Mouse (Mus musculus): Measurements from ENCODE around the gene Slc25a25.
A peak's percentile ranks its signal among the peaks of the same experiment; 100 is the strongest.
"Not testable (repeated sequence)": the region's sequence is repeated elsewhere in the genome, so short reads cannot be mapped to it uniquely, and the experiment has no call there.

The Slc25a25 gene

GRCm38 (mm10) chr2:32450881-32451844, at the start of gene Slc25a25:
Gene Slc25a25, minus strand, starts transcription at chr2:32451445.
- peak; percentile 96 to 97 for DNase-seq (ENCODE audit: low spot score in 2 of 2)

GRCm38 (mm10) chr2:32500461-32500860, 49.2 kb upstream of the Slc25a25 start:
- DNase-seq (ENCODE audit: low spot score in 2 of 2) = no peak

GRCm38 (mm10) chr2:32499365-32499764, 48.1 kb upstream of the Slc25a25 start:
- DNase-seq (ENCODE audit: low spot score in 2 of 2) = no peak

- no peak for DNase-seq (ENCODE audit: low spot score in 2 of 2)
Measured at GRCm38 (mm10) chr2:32496190-32496589, 44.9 kb upstream of the Slc25a25 start.

- DNase-seq (ENCODE audit: low spot score in 2 of 2) = no peak
Measured at GRCm38 (mm10) chr2:32495185-32495726, 44.0 kb upstream of the Slc25a25 start.

GRCm38 (mm10) chr2:32494522-32494921, 43.3 kb upstream of the Slc25a25 start:
- no peak for DNase-seq (ENCODE audit: low spot score in 2 of 2)

- DNase-seq (ENCODE audit: low spot score in 2 of 2) = no peak
Measured at GRCm38 (mm10) chr2:32493301-32493701, 42.1 kb upstream of the Slc25a25 start.

- DNase-seq (ENCODE audit: low spot score in 2 of 2) = no peak
Measured at GRCm38 (mm10) chr2:32492661-32493060, 41.4 kb upstream of the Slc25a25 start.

GRCm38 (mm10) chr2:32490730-32491129, 39.5 kb upstream of the Slc25a25 start:
- not testable (repeated sequence) for DNase-seq (ENCODE audit: low spot score in 2 of 2)

GRCm38 (mm10) chr2:32488679-32489078, 37.4 kb upstream of the Slc25a25 start:
- DNase-seq (ENCODE audit: low spot score in 2 of 2) = peak; percentile 49 to 65

- DNase-seq (ENCODE audit: low spot score in 2 of 2) = peak; percentile 85 to 88
Measured at GRCm38 (mm10) chr2:32487124-32487623, 35.9 kb upstream of the Slc25a25 start.

GRCm38 (mm10) chr2:32486155-32486554, 34.9 kb upstream of the Slc25a25 start:
- no peak for DNase-seq (ENCODE audit: low spot score in 2 of 2)

GRCm38 (mm10) chr2:32485751-32486150, 34.5 kb upstream of the Slc25a25 start:
- no peak for DNase-seq (ENCODE audit: low spot score in 2 of 2)

- no peak for DNase-seq (ENCODE audit: low spot score in 2 of 2)
Measured at GRCm38 (mm10) chr2:32484933-32485332, 33.7 kb upstream of the Slc25a25 start.

- no peak for DNase-seq (ENCODE audit: low spot score in 2 of 2)
Measured at GRCm38 (mm10) chr2:32483179-32483875, 32.1 kb upstream of the Slc25a25 start.

- DNase-seq (ENCODE audit: low spot score in 2 of 2) = no peak
Measured at GRCm38 (mm10) chr2:32482351-32482750, 31.1 kb upstream of the Slc25a25 start.

GRCm38 (mm10) chr2:32475361-32475760, 24.1 kb upstream of the Slc25a25 start:
- DNase-seq (ENCODE audit: low spot score in 2 of 2) = not testable (repeated sequence)

- DNase-seq (ENCODE audit: low spot score in 2 of 2) = no peak
Measured at GRCm38 (mm10) chr2:32471681-32472061, 20.4 kb upstream of the Slc25a25 start.

GRCm38 (mm10) chr2:32471001-32471680, 19.9 kb upstream of the Slc25a25 start:
- no peak for DNase-seq (ENCODE audit: low spot score in 2 of 2)

- DNase-seq (ENCODE audit: low spot score in 2 of 2) = no peak
Measured at GRCm38 (mm10) chr2:32464212-32464891, 13.1 kb upstream of the Slc25a25 start.

GRCm38 (mm10) chr2:32463773-32464172, 12.5 kb upstream of the Slc25a25 start:
- DNase-seq (ENCODE audit: low spot score in 2 of 2) = no peak
